ENCODE assay signal across 8 mouse cellular contexts in genomic region chrX:163908337-163909250, GRCm38 (mm10). TPM values are rescaled to one million over a fixed set of nuclear protein-coding genes. Genes with fewer than 3 reads are reported as not detected.
DNase-seq lines count a peak whose midpoint lies in the region; ATAC-seq and TF ChIP-seq lines count a peak whose summit lies in the region.

Gene Ap1s2 (plus strand): TSS chrX:163909017.

- peak within 1 kb of the TSS; percentile 77 for H3K9ac ChIP-seq in heart, embryonic 12.5 days
- H3K9ac ChIP-seq in kidney, postnatal 0 days (ENCODE audit: low read depth, low read length): peak within 1 kb of the TSS; percentile 60
- peak within 1 kb of the TSS; percentile 71 for H3K9ac ChIP-seq in liver, embryonic 11.5 days (ENCODE audit: low read depth, low read length)
- H3K9ac ChIP-seq in stomach, embryonic 14.5 days (replicated peaks; ENCODE audit: low read depth, low read length): 0 out of 2 replicates have a peak within 1 kb of the TSS, but pooled peaks have one; percentile 25

- peak within 1 kb of the TSS; percentile 76 for H3K4me3 ChIP-seq in heart, embryonic 12.5 days
- H3K4me3 ChIP-seq in kidney, postnatal 0 days (replicated peaks; ENCODE audit: low read depth, low read length): peak within 1 kb of the TSS; percentile 61
- peak within 1 kb of the TSS; percentile 63 for H3K4me3 ChIP-seq in liver, embryonic 11.5 days (ENCODE audit: low read depth, low read length)
- H3K4me3 ChIP-seq in stomach, embryonic 14.5 days (ENCODE audit: low read depth, low read length): peak within 1 kb of the TSS; percentile 46

- H3K9me3 ChIP-seq in heart, embryonic 12.5 days (replicated peaks): 0 out of 2 replicates have a peak, but pooled peaks cover 8% of the 10 kb centered on the region
- H3K9me3 ChIP-seq in kidney, postnatal 0 days (replicated peaks; ENCODE audit: low read length): no peaks in the 10 kb centered on the region
- H3K9me3 ChIP-seq in liver, embryonic 11.5 days (ENCODE audit: control insufficient read depth, low read length): no peaks in the 10 kb centered on the region
- no peaks in the 10 kb centered on the region for H3K9me3 ChIP-seq in stomach, embryonic 14.5 days (ENCODE audit: control insufficient read depth, low read depth, low read length)

- peak within 1 kb of the TSS; percentile 80 for H3K27ac ChIP-seq in heart, embryonic 12.5 days (ENCODE audit: poor library complexity, severe bottlenecking)
- peak within 1 kb of the TSS; percentile 63; the same call in 1 of the 2 replicates for H3K27ac ChIP-seq in kidney, postnatal 0 days
- H3K27ac ChIP-seq in liver, embryonic 11.5 days (ENCODE audit: low read depth, low read length): peak within 1 kb of the TSS; percentile 43
- H3K27ac ChIP-seq in stomach, embryonic 14.5 days (ENCODE audit: low read length): peak within 1 kb of the TSS; percentile 55; the same call in 1 of the 2 replicates

- TF ChIP-seq CTCF in kidney, postnatal 0 days (IDR thresholded peaks at IDR 0.05; ENCODE audit: low read depth): peak; percentile 39; the same call in 1 of the 2 replicates

- H3K4me1 ChIP-seq in heart, embryonic 12.5 days (replicated peaks): no peaks in the 10 kb centered on the region
- H3K4me1 ChIP-seq in kidney, postnatal 0 days (replicated peaks; ENCODE audit: insufficient read depth, low read length): no peaks in the 10 kb centered on the region
- no peaks in the 10 kb centered on the region for H3K4me1 ChIP-seq in liver, embryonic 11.5 days (replicated peaks; ENCODE audit: control insufficient read depth, insufficient read depth, low read length)
- H3K4me1 ChIP-seq in stomach, embryonic 14.5 days (ENCODE audit: control insufficient read depth, insufficient read depth, low read length): no peaks in the 10 kb centered on the region

- WGBS in heart, embryonic 12.5 days: 13% methylated on average over 63 of the region's 80 CpGs
- WGBS in kidney, postnatal 0 days: 30% methylated on average over 79 of the region's 80 CpGs
- 11% methylated on average over 71 of the region's 80 CpGs for WGBS in liver, embryonic 11.5 days
- 19% methylated on average over 78 of the region's 80 CpGs for WGBS in stomach, embryonic 14.5 days

- peak; percentile 100 for ATAC-seq in erythroid progenitor cell, adult 5-6 weeks (replicated peaks; ENCODE audit: low FRiP score, poor library complexity, severe bottlenecking)
- peak; percentile 99 for ATAC-seq in heart, embryonic 12.5 days (ENCODE audit: insufficient number of reproducible peaks, low FRiP score)
- peak; percentile 100 for ATAC-seq in kidney, postnatal 0 days (replicated peaks; ENCODE audit: low FRiP score, low read depth)
- peak; percentile 100 for ATAC-seq in liver, embryonic 11.5 days (replicated peaks; ENCODE audit: low FRiP score)
- ATAC-seq in stomach, embryonic 14.5 days (ENCODE audit: insufficient number of reproducible peaks, insufficient read depth, low FRiP score, low read depth): peak; percentile 99

- peak within 1 kb of the TSS; percentile 73 for H3K4me2 ChIP-seq in heart, embryonic 12.5 days
- H3K4me2 ChIP-seq in kidney, postnatal 0 days (ENCODE audit: low read length): peak within 1 kb of the TSS; percentile 56
- H3K4me2 ChIP-seq in liver, embryonic 11.5 days: peak within 1 kb of the TSS; percentile 67
- peak within 1 kb of the TSS; percentile 45 for H3K4me2 ChIP-seq in stomach, embryonic 14.5 days (replicated peaks; ENCODE audit: low read depth, low read length)

- no peaks in the 10 kb centered on the region for H3K36me3 ChIP-seq in heart, embryonic 12.5 days
- H3K36me3 ChIP-seq in kidney, postnatal 0 days (ENCODE audit: insufficient read depth, low read length): no peaks in the 10 kb centered on the region
- no peaks in the 10 kb centered on the region for H3K36me3 ChIP-seq in liver, embryonic 11.5 days (ENCODE audit: control insufficient read depth, insufficient read depth, low read length)
- H3K36me3 ChIP-seq in stomach, embryonic 14.5 days (ENCODE audit: control insufficient read depth, insufficient read depth, low read length): no peaks in the 10 kb centered on the region

- peak; percentile 96 for DNase-seq in CD4-positive helper T cell, adult 2 months (ENCODE audit: low read depth, low spot score)
- peak; percentile 85 for DNase-seq in brain, embryonic 18.5 days (ENCODE audit: low read depth, low spot score)
- DNase-seq in kidney, postnatal 0 days (ENCODE audit: low spot score): peak; percentile 95
- DNase-seq in liver, embryonic 11.5 days (ENCODE audit: low spot score): peak; percentile 86
- peak; percentile 94 for DNase-seq in naive thymus-derived CD4-positive, alpha-beta T cell, adult 2 months (ENCODE audit: low read depth)

- H3K27me3 ChIP-seq in heart, embryonic 12.5 days (replicated peaks): 0 out of 2 replicates have a peak, but pooled peaks cover 5% of the 10 kb centered on the region
- no peaks in the 10 kb centered on the region for H3K27me3 ChIP-seq in kidney, postnatal 0 days (ENCODE audit: insufficient read depth, low read length)
- peaks cover 2% of the 10 kb centered on the region for H3K27me3 ChIP-seq in liver, embryonic 11.5 days (replicated peaks; ENCODE audit: control insufficient read depth, insufficient read depth, low read length)
- no peaks in the 10 kb centered on the region for H3K27me3 ChIP-seq in stomach, embryonic 14.5 days (ENCODE audit: control insufficient read depth, insufficient read depth, low read length)

RNA-seq across cellular contexts. Expression of gene Ap1s2, which starts in this region (rescaled TPM):
- total RNA-seq in erythroid progenitor cell, adult 5-6 weeks (2015; ENCODE audit: low replicate concordance): 17.3 and 26.0 TPM in 2 replicates
- 8.5 and 14.2 TPM in 2 replicates for total RNA-seq in erythroid progenitor cell, adult 5-6 weeks (2017; ENCODE audit: low replicate concordance)
- polyA plus RNA-seq in heart, embryonic 12.5 days (2016; fragmentation: Nextera tagmentation; extraction: Ambion mirVana): 23.7 and 24.9 TPM in 2 replicates
- polyA plus RNA-seq in kidney, postnatal 0 days (2015; fragmentation: Nextera tagmentation; extraction: Ambion mirVana): 15.0 and 17.2 TPM in 2 replicates
- polyA plus RNA-seq in liver, embryonic 11.5 days (2014; fragmentation: Nextera tagmentation; extraction: Ambion mirVana): 8.5 and 9.1 TPM in 2 replicates
- polyA plus RNA-seq in stomach, embryonic 14.5 days (2014; fragmentation: Nextera tagmentation; extraction: Ambion mirVana): 21.3 and 23.6 TPM in 2 replicates

Comparison
In these comparisons a context has a peak if more than half of its experiments do, and no peak if none do; other contexts are left out.
1. Peak in every context shown above with its lines: DNase-seq, ATAC-seq, H3K4me3 ChIP-seq and H3K27ac ChIP-seq.
2. H3K9ac ChIP-seq: peak in every context shown above with its lines; median percentile 77 in heart, embryonic 12.5 days; 71 in liver, embryonic 11.5 days; 60 in kidney, postnatal 0 days; 25 in stomach, embryonic 14.5 days.